In the genomic region with DNA sequence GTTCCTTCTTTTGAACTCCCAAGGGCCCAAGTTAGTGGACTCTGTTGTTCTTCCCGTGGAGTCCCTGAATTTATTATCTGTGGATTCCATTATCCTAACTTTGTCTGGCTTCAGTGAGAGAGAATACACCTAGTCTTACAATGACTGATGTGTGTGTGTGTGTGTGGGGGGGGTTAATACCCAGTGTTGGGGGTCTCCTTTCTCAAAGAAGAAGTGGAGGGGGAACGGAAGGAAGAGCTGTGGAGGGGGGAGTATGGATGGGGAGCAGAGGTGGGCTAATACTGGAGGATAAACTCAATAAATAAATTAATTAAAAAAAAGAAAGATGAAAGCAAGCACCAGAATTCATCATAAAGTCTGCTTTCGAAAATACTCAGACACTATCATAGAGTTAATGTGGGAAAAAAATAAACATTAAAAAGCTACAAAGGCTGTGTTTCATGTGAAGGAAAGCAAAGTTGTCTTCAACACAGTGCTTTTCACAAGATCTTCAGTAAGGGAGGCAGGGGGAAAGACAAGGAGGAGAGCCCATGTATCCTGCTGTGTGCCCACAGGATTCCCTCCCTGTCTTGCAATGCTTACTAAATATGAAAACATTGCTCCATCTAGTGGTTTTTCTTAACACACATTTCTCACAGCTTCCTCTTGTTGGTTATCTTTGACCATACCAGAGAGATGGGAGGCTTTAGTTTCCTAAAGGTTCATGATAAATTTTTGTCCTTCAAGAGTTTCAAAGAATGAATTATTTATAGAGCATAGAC, we compare ENCODE assay signal across 8 mouse cellular contexts.
DNase-seq lines count a peak whose midpoint lies in the region; ATAC-seq lines count a peak whose summit lies in the region.

No protein-coding gene starts in this region.

- H3K4me2 ChIP-seq in kidney, embryonic 16.5 days (replicated peaks; ENCODE audit: low read depth, low read length) = no peak overlapping the region
- H3K4me2 ChIP-seq in midbrain, embryonic 12.5 days (replicated peaks) = no peak overlapping the region

- no peaks in the 10 kb centered on the region for H3K4me1 ChIP-seq in kidney, embryonic 16.5 days (ENCODE audit: insufficient read depth, low read length)
- no peaks in the 10 kb centered on the region for H3K4me1 ChIP-seq in forebrain, embryonic 10.5 days
- H3K4me1 ChIP-seq in midbrain, embryonic 12.5 days = no peaks in the 10 kb centered on the region

- ATAC-seq in kidney, embryonic 16.5 days (ENCODE audit: low FRiP score, low TSS enrichment) = no peak
- ATAC-seq in midbrain, embryonic 12.5 days (ENCODE audit: low FRiP score, low read depth) = peak; percentile 70; the same call in 1 of the 2 replicates
- no peak for ATAC-seq in cerebellum, adult (ENCODE audit: insufficient number of reproducible peaks, low FRiP score, low TSS enrichment)

- no peak overlapping the region for H3K4me3 ChIP-seq in kidney, embryonic 16.5 days (ENCODE audit: low read length)
- H3K4me3 ChIP-seq in forebrain, embryonic 10.5 days = no peak overlapping the region
- no peak overlapping the region for H3K4me3 ChIP-seq in midbrain, embryonic 12.5 days

- H3K27me3 ChIP-seq in kidney, embryonic 16.5 days (ENCODE audit: insufficient read depth, low read length) = no peaks in the 10 kb centered on the region
- no peaks in the 10 kb centered on the region for H3K27me3 ChIP-seq in forebrain, embryonic 10.5 days (ENCODE audit: poor library complexity, severe bottlenecking)
- H3K27me3 ChIP-seq in midbrain, embryonic 12.5 days = no peaks in the 10 kb centered on the region

- no peak overlapping the region for H3K27ac ChIP-seq in kidney, embryonic 16.5 days (ENCODE audit: low read length)
- 0 out of 2 replicates have a peak overlapping the region, but pooled peaks have one; percentile 12 for H3K27ac ChIP-seq in forebrain, embryonic 10.5 days
- no peak overlapping the region for H3K27ac ChIP-seq in midbrain, embryonic 12.5 days (replicated peaks)

- 76% methylated on average over 3 of the region's 3 CpGs for WGBS in kidney, embryonic 16.5 days
- WGBS in forebrain, embryonic 10.5 days = 65% methylated on average over 3 of the region's 3 CpGs
- 47% methylated on average over 3 of the region's 3 CpGs for WGBS in midbrain, embryonic 12.5 days

- no peaks in the 10 kb centered on the region for H3K9me3 ChIP-seq in kidney, embryonic 16.5 days (ENCODE audit: low read length)
- no peaks in the 10 kb centered on the region for H3K9me3 ChIP-seq in forebrain, embryonic 10.5 days
- no peaks in the 10 kb centered on the region for H3K9me3 ChIP-seq in midbrain, embryonic 12.5 days

- peak; percentile 40 for DNase-seq in kidney, adult 9 months
- DNase-seq in NIH3T3 (ENCODE audit: low read depth) = peak; percentile 67
- no peak for DNase-seq in forebrain, embryonic 10.5 days (ENCODE audit: extremely low spot score, low spot score)
- DNase-seq in urinary bladder, postnatal 36 days (ENCODE audit: low spot score in 2 of 2) = no peak
- DNase-seq in frontal cortex, postnatal 25 days (ENCODE audit: low spot score in 2 of 2) = no peak

- no peaks in the 10 kb centered on the region for H3K36me3 ChIP-seq in kidney, embryonic 16.5 days (ENCODE audit: insufficient read depth, low read length)
- H3K36me3 ChIP-seq in forebrain, embryonic 10.5 days (replicated peaks) = no peaks in the 10 kb centered on the region
- no peaks in the 10 kb centered on the region for H3K36me3 ChIP-seq in midbrain, embryonic 12.5 days

- no peak overlapping the region for H3K9ac ChIP-seq in kidney, embryonic 16.5 days (replicated peaks; ENCODE audit: low read length)
- no peak overlapping the region for H3K9ac ChIP-seq in midbrain, embryonic 12.5 days (replicated peaks)

Comparison
In these comparisons a context has a peak if more than half of its experiments do, and no peak if none do; other contexts are left out.
1. DNase-seq: peak in kidney, adult 9 months (single experiment) and NIH3T3 (single experiment); none in forebrain, embryonic 10.5 days (single experiment), urinary bladder, postnatal 36 days (0 of 2) and frontal cortex, postnatal 25 days (0 of 2).